Mouse (Mus musculus) frontal cortex, postnatal 14 days (tissue): ENCODE data around the gene Senp5.
"Not testable (repeated sequence)": the region's sequence is repeated elsewhere in the genome, so short reads cannot be mapped to it uniquely, and the experiment has no call there.

Experiments
- DNase-seq, 2 experiments: peaks; one replicate each; pipeline ENCODE4 v3.0.0; 2022; ENCODE audit warnings: low spot score in 2 of 2

Senp5 gene

DNA sequence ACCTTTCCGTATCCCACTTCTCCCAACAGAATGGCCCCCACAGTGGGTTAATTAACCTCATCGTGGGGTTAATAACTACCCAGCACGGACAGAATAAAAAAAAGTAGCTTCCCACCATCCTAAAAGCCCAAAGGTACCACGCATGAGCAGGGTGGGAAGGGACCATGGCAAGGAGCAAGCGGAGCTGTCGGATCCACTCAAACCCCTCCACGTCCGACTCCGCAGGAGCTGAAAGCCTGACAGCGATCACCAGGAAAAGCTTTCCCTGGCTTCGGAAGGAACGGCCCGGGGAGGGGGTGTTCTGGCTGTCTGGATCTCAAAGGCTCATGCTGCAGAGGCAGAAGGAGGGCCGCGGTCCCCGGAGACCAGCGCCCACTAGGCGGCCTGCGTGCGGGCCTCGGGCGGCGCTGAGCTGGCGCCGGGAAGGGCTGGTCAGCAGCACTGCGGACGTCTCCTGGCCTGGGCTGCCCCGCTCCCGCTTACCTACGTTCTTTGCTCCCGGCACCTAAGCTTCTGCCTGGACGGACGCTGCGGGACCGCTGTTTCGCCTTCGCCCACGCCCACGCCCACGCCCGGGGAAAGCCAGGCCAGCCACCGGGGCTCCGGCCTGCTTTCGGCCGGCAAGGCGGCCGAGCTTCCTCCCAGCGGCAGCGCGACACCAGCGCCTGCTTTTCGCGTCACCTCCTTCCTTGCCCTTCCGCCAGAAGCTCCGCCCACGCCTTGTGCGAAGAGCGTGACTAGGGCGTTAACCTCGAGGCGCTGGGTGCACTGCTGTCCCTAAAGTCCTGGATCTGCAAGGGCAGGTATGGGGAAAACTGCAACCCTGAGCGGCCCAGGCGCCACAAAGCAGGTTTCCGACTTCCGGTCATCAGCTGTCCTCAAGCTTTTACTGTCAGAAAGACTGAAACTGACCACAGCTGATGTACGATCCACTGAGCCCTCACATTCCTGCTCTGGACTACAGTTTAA is at the start of gene Senp5:
Senp5 (minus strand) TSS at position 779 of the 969 bp plus-strand sequence.
- peak; percentile 81 to 82 for DNase-seq

DNA sequence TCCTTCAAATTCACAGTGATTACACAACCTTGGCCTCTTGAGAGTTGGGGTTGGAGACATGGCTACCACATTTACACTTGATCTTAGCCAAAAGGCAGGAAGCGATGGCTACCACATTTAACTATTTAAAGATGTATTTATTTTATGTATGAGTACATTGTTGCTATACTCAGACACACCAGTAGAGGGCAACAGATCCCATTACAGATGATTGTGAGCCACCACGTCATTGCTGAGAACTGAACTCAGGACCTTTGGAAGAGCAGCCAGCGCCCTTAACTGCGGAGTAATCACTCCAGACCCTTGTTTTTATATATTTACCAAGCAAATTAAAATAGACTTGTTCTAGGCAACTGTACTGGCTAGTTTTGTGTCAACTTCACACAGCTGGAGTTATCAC is 39.3 kb upstream of the Senp5 start:
- DNase-seq: no peak

DNA sequence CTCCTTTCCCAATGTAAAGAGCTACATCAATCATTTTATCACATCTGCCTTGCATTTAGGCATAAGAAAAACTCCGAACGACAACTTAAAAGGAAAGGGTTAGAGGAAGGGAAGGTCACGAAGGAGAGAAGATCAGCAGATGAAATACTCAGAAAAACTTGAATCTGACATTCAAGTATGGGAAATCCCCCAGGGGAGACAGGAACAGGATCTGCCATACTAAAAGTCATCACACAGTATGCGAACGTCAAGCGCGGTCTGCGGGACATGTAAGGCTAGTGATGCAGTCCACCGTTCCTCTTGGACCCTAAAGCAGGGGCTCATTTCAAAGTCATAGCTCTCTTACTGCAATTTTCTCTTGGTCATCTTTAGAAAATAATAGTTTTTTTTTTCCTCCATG is 16.6 kb upstream of the Senp5 start:
- DNase-seq: no peak

DNA sequence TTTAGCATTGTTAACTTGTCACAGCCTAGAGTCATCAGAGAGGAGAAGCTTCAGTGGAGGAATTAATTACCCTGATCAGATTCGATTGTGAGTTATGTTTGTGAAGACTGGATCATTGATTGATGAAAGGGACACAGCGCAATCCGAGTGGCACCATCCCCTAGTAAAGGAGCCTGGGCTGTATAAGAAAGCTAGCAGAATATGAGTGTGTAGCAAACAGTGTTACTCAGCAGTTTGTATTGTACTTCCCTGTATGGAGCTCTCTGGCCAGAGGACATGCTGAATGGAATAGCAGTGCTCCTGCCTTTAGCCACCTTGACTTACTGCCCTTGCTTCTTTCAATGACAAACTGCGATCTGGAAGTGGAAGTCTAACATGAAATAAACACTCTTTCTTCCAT is 7.2 kb upstream of the Senp5 start:
- DNase-seq: no peak

DNA sequence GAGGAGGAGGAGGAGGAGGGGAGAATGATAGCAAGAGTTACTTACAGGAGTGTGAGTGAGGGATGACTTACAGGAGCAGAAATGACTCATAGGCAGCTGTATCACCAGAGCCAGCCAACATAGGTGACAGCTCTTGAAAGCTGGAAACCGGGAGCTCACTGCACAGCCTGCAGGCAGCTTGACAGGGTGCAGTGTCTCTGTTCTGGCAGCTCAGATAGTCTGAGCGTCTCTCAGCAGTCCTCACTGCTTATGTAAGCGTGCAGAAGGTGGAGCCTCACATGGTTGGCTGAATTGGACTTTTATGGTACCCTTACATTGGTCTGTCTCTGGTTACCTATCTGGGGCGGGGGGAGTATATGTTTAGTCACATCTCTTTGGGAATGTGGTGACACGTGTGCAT is 6.8 kb upstream of the Senp5 start:
- DNase-seq: no peak

DNA sequence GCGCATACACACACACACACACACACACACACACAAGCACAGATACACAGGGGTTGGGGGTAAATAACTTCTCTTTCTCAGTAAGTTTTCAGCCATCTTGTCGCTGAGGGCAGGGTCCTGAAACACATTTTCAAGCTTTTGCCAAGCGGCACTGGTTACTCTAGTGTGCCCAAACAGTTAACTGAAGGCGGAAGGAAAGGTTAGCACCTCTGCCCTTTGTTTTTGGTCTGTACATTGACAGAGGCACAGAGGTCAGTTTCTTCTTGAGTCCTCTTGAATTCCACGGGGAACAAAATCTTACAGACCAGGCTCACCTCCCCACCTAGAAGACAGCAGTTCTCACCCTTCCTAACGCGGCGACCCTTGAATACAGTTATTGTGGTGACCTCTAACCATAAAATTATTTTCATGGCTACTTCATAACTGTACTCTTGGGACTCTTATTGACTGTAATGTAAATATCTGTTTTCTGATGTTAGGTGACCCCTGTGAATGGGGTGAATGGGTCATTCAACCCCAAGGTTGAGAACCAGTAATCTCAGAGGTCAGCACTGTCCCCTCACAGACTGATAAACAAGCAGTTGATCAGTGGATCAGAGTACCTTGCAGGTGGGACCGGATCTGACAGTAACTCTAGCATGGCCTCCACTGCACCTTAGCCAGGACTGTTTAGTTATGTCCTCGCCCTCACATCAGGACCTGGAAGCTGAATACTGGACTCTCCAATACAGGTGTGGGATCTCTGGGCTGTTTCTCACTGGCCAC is 5.6 kb upstream of the Senp5 start:
- no peak for DNase-seq

DNA sequence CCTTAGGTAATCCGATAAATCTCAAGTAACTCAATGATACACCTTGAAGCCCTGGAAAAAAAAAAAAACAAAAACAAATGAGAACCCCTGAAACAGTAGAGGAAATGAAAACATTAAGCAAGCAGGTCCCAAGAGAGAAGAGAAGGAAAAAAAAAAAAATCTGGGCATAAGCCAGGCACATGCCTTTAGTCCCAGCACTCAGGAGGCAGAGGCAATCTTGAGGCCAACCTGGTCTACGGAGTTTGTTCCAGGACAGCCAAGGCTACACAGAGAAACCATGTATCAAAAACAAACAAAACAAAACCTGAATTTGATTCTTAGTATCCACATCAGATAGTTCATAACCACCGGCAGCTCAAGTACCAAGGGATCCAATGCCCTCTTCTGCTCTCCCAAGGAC is 1.6 kb upstream of the Senp5 start:
- DNase-seq: no peak

DNA sequence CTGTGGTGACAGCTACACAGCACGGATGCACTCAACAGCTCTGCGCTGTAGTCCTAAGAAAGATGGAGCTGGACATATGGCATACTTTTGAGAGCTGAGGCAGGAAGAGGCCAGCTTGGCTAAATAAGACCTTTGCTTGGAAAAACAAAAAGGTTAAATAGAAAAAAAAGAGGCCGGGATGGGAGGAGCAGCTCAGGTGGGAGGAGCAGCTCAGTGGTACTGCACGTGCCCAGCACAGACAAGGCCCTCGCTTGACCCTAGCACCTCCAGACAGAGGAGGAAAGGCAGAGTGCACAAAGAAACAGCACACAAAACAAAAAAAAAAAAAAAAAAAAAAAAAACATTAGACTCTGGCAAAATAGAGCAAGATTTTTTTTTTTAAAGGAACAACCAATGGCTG is 6.7 kb downstream of the Senp5 start:
- no peak for DNase-seq

DNA sequence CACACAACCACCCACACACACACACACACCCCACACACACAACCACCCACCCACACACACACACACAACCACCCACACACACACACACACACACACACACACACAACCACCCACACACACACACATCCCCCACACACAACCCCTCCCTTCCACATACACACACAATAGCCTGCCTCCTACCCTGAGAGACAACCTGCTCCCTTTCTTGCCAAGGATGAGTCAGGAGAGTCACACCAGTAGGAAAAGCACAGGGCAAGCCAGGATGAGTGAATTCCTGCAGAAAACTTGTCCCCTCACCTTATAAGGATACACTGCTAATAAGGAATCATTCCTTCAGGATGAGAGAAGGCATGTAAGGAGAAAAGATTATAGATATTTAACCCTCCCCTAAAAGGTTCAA is 9.1 kb downstream of the Senp5 start:
- no peak for DNase-seq

DNA sequence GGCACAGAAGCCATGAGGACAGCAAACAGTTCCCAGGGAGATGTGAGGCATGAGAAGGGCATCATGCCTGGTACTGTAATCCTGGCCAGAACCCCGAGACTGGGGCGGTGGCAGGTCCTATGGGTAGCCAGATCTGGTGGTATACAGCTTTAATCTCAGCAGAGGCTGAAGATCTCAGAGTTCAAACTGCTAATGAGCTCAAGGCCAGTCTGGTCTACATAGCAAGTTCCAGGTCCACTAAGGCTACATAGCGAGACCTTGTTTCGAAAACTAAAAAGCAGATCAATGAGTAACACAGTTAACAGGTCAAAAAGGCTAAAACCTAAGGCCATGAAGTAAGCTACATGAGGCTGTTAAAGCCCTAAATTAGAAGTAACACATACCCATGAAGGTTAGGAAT is 9.9 kb downstream of the Senp5 start:
- DNase-seq: no peak

DNA sequence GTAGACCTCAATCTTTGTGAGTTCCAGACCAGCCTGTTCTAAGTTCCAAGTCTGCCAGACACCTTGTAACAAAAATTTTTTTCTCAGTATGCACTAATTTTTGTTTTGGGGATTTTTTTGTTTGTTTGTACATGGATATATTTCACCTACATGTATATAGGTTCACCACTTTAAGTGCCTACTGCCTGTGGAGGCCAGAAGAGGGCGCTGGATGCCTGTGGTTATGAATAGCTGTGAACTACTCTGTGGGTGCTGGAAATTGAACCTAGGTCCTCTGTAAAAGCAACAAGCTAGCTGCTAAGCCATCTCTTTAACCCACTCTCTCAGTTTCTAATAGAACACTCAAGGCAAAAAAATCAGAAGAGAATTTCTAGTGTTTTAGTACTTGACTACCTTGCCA is 11.0 kb downstream of the Senp5 start:
- no peak for DNase-seq

DNA sequence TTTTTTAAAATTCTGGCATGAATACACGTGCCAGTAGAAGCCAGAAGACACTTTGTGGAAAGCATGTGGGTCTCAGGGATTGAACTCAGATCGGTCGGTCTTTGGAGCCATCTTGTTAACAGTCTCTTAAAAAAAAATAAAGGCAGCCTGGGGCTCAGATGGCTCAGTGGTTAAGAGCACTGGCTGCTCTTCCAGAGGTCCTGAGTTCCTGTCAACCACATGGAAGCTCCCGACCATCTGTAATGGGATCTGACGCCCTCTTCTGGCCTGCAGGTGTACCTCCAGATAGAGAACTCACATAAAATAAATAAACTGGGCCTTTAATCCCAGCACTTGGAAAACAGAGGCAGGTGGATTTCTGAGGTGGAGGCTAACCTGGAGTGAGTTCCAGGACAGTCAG is 22.1 kb downstream of the Senp5 start:
- DNase-seq: no peak

DNA sequence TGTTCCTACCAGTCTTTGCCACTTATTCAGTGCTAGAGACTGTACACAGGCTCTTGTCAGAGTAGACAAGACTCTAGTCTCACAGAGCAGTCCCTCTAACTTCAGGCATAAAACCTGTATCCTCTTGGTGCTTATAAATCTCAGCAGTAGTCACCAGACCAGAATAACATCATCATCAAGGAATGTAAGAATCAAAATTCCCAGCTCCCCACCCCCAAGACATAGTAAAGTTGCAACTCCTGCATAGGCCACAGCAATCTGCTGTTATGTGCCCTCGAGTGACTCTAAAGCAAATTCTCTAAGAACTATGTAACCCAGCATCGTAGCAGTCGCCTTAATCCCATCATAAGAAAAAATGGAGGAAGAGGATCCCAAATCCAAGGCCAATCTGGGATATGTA is 23.6 kb downstream of the Senp5 start:
- no peak for DNase-seq

DNA sequence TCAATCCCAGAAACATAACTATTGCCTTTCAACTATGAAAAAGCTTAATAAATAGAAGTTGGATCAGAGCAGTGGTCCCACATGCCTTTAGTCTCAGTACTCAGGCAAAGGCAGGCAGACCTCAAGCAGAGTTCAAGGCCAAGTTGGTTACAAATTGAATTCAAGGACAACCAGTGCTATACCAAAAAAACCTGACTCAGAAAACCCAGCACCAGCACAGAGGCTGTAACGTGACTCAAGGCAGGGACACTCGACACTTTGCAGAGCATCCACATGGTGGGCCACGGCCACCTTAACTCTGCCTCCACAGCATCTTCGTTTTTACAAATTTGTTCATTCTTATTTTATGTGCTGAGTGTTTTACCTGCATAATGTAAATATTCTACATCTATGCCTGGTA is 27.8 kb downstream of the Senp5 start:
- no peak for DNase-seq

DNA sequence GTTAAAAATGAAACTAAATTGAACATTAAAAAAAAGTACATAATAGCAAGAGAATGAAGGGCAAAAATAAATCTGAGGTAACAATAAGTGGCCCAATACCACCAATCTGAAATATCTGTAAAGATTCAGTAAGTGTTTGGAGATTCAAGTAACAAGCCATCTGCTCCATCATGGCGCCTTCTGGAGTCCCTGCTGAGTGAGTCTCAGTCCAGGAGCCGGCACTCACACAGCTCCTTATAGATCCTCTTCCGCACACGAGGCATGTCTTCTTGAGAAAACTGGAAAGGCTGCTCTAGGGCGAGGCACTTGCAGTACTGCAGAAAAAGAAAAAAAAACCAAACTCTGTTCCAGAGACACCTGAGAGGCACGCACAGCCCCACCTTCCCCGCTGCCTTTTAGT is 39.9 kb downstream of the Senp5 start:
- peak in 1 of 2 experiments; percentile 15 for DNase-seq

DNA sequence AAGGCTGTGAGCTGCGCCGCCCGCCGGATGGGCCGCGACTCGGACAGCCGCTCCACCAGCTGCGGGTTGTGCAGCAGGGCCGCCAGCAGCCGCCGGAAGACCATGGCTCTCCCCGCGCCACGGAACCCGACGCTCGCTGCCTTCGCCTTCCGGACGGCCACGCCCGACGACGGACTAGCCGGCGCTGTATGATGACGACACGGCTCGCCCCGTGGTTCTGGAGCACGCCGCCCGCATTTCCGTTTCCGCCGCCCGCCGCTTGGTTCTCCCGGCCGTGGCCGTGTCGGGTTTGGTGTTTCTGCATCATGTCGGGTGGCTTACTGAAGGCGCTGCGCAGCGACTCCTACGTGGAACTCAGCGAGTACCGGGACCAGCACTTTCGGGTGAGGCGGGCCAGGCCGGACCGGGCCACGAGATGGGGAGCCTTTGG is 54.7 kb downstream of the Senp5 start, which contains the start of the genes 0610012G03Rik and Ncbp2:
0610012G03Rik (minus strand) TSS at position 150 of the 430 bp plus-strand sequence.
Ncbp2 (plus strand) TSS at position 169 of the 430 bp plus-strand sequence.
- DNase-seq: peak; percentile 89 to 96

DNA sequence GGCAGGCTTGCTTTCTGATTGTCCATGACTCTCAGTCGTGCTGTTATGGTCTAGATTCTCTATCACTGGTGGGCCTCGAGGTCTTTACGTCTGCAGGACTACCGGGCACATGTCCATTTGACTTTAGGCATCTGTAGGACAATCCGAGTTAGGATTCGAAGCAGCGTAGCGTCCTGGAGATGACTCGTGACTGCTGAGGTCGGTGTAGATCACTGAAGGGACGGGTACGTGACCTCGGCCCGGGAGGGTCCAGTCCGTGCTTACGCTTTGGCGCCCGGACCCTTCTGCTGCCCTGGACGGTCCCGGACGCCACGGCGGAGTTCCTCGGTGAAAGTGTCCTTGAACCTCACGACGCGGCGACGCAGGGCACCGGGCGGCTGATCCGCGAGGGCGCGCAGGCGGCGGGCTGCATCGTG is 55.2 kb downstream of the Senp5 start:
- DNase-seq: no peak

DNA sequence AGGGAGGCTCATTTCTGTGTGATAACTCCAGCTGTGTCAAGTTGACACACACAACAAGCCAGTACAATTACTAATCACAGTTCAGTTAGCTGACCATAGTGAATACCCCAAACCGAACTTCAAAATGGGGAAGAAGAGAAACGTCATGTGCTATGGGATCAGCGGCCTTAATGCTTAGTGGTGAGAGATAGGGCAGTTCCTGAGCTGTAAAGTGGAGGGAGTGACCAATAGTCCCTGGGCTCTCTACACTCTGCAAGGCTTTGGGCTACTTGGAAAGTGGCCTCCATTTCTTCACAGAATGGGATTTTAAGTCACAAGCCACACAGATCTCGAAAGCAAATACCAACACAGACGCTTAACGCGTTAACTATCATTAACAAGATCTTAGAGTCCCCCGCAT is 55.8 kb downstream of the Senp5 start:
- no peak for DNase-seq

DNA sequence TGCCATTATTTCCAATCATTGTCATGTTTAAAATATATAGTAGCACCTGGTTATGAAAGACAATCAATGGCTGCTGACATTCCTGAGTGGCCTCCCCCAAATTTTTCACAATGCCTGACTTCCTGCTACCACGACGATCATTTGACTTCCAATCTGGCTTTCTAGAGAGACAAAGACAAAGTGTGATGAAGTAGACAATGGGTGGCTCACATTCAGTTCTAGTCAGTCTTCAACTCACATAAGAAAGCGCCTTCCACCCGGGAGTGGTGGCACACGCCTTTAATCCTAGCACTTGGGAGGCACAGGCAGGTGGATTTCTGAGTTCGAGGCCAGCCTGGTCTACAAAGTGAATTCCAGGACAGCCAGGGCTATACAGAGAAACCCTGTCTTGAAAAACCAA is 57.1 kb downstream of the Senp5 start:
- DNase-seq: not testable (repeated sequence)

DNA sequence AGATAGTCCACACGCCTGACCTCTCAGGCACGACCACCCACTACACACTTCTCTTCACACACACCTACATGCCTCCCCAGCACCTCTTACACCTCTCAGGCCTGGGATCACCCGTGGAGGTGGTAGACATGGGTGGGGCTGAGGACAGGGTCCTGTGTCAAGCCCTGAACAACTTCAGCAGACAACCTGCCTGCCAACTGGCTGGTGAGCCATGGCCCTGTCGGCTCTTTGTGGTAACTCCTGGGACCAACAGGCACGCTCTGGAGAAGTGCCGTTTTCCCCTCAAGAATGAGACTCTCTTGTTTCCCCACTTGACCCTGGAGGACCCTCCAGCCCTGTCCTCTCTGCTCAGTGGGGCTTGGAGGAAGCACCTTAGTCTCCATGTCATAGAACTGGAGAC is 57.7 kb downstream of the Senp5 start:
- DNase-seq: no peak

DNA sequence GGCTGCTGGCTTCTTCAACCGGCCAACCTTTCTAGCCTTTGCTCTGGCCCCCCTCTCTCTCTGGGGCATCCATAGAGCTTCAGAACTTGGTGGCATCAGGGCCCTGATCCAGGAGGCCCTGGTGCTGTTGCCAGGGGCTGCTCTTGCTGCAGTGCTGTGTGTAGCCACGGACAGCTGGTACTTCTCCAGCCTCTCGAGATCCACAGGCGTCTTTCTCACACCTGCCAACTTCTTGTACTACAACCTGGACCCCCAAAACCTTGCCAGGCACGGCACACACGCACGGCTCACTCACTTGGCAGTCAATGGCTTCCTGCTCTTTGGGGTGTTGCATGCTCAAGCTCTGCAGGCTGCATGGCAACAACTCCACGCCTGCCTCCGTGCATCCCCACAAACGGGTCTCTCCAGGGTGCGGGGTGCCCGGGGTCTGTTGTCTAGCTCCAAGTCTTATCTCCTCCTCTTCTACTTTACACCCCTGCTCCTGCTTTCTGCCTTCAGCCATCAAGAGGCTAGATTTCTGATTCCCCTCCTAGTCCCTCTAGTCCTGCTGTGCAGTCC is 58.3 kb downstream of the Senp5 start:
- DNase-seq: no peak

DNA sequence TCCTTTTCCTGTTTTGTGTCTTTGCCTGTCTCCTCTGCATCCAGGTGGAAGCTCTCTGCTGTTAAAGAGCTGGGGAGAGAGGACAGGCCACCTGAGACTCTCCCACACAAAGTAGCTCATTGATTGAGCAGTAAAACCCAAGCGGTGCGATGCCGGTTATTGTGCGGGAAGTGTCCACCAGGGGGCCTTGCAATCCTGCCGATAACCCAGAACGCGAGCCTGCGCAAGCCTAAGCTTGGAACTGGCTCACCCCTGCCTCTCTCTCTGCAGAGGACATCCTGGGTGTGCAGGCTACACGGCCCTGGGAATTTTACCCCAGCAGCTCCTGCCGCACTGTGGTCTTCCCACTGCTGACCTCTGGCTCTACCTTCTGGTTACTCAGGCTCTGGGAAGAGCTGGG is 59.1 kb downstream of the Senp5 start:
- peak in 1 of 2 experiments; percentile 79 for DNase-seq
